Mouse (Mus musculus) testis, adult 2 months (tissue): ENCODE measurements at regions not wholly inside any gene's neighbourhood (a gene's known extent, or its start where the extent isn't known, plus 50 kb on each side); places are given as distances from the start of the nearest gene placed in this dataset.

ENCODE experiments used
- CTCF ChIP-seq: fragments of 200-500 bp; IDR thresholded peaks from 2 replicates; pipeline ENCODE4 v1.5.1; 2012; ENCODE audit warnings: low read depth, mild to moderate bottlenecking, inconsistent platforms, low read length, moderate library complexity; ENCODE audit not compliant: control insufficient read depth, insufficient read depth, insufficient replicate concordance
- POLR2A ChIP-seq: fragments of 200-500 bp; IDR thresholded peaks from 2 replicates; pipeline ENCODE4 v1.6.1; 2012; ENCODE audit warnings: low read depth, mild to moderate bottlenecking, inconsistent platforms, low read length, moderate library complexity; ENCODE audit not compliant: control insufficient read depth

DNA sequence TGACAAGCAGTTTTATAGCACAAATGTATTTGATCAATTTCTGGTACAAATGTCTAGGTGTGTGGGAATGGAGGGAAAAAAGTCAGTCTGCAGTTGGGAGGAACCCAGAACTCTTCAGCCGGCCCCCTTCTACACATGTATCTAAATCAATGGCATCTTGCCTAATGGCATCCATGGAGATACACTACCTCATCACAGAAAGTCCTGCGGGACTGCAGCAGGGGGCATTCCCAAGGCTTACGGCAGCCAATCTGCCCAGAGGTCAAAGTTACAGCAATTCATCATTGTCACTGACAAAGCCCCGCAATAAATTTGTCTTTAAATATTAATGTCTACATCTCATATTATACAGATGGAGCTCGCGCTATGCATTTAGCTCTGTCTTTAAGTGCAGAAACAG lies 135.7 kb upstream of the Arhgap5 start:
- TF ChIP-seq CTCF (no peak), POLR2A (no peak)
